Mouse (Mus musculus) inflammation-experienced regulatory T-cells, adult 6 months (primary cell): ENCODE data around the gene Tox3. TPM values are rescaled to one million over a fixed set of nuclear protein-coding genes. Genes with fewer than 3 reads are reported as not detected.

Experiments
- ATAC-seq: one replicate; pipeline ENCODE4 v1.8.0; 2017
- polyA plus RNA-seq, 3 experiments: library from polyadenylated mRNA; unstranded; fragments of 100-300 nt; shearing (Covaris generic); gene quantifications; one replicate each; pipeline ENCODE4 v1.2.1; 2017

The Tox3 gene
- polyA plus RNA-seq, 3 experiments from 2014 or later: not detected

GRCm38 (mm10) chr8:90323824-90324223 is 24.3 kb downstream of the Tox3 start:
- ATAC-seq: no peak

GRCm38 (mm10) chr8:90322701-90323439 is 25.3 kb downstream of the Tox3 start:
- no peak for ATAC-seq

GRCm38 (mm10) chr8:90321255-90321654 is 26.9 kb downstream of the Tox3 start:
- no peak for ATAC-seq

- no peak for ATAC-seq
These were observed 33.8 kb downstream of the Tox3 start for GRCm38 (mm10) chr8:90314312-90314711.

- no peak for ATAC-seq
These were observed 45.2 kb downstream of the Tox3 start for GRCm38 (mm10) chr8:90302951-90303350.

GRCm38 (mm10) chr8:90302252-90302651 is 45.9 kb downstream of the Tox3 start:
- ATAC-seq: no peak

- ATAC-seq: no peak
These were observed 46.6 kb downstream of the Tox3 start for GRCm38 (mm10) chr8:90301543-90301942.

GRCm38 (mm10) chr8:90300973-90301372 is 47.2 kb downstream of the Tox3 start:
- no peak for ATAC-seq

- ATAC-seq: no peak
These were observed 54.1 kb downstream of the Tox3 start for GRCm38 (mm10) chr8:90294061-90294460.

- no peak for ATAC-seq
These were observed 57.3 kb downstream of the Tox3 start for GRCm38 (mm10) chr8:90290811-90291210.

GRCm38 (mm10) chr8:90276722-90277121 is 71.4 kb downstream of the Tox3 start:
- ATAC-seq: no peak

GRCm38 (mm10) chr8:90273182-90273581 is 75.0 kb downstream of the Tox3 start:
- no peak for ATAC-seq

GRCm38 (mm10) chr8:90271920-90272319 is 76.2 kb downstream of the Tox3 start:
- ATAC-seq: no peak

GRCm38 (mm10) chr8:90267698-90268256 is 80.4 kb downstream of the Tox3 start:
- ATAC-seq: no peak

- ATAC-seq: no peak
These were observed 81.2 kb downstream of the Tox3 start for GRCm38 (mm10) chr8:90266986-90267385.

GRCm38 (mm10) chr8:90266239-90266638 is 81.9 kb downstream of the Tox3 start:
- ATAC-seq: no peak

- ATAC-seq: no peak
These were observed 93.8 kb downstream of the Tox3 start for GRCm38 (mm10) chr8:90254158-90254867.

GRCm38 (mm10) chr8:90246357-90246756 is 101.8 kb downstream of the Tox3 start:
- ATAC-seq: no peak

- no peak for ATAC-seq
These were observed 102.3 kb downstream of the Tox3 start for GRCm38 (mm10) chr8:90245828-90246227.

- ATAC-seq: no peak
These were observed 103.0 kb downstream of the Tox3 start for GRCm38 (mm10) chr8:90245187-90245586.

- ATAC-seq: no peak
These were observed 103.5 kb downstream of the Tox3 start for GRCm38 (mm10) chr8:90244458-90245145.

GRCm38 (mm10) chr8:90243957-90244356 is 104.2 kb downstream of the Tox3 start:
- ATAC-seq: no peak

GRCm38 (mm10) chr8:90242351-90242750 is 105.8 kb downstream of the Tox3 start:
- ATAC-seq: no peak
